Mouse (Mus musculus) heart, postnatal 14 days (tissue): ENCODE results near the gene 1700028J19Rik. TPM values are rescaled to one million over a fixed set of nuclear protein-coding genes. Genes with fewer than 3 reads are reported as not detected.

ENCODE experiments used
- total RNA-seq, 2 experiments: library from RNA; stranded (reverse); gene quantifications; 2 replicates each; pipeline ENCODE4 v1.2.3; 2021

The 1700028J19Rik gene
- total RNA-seq, 2 experiments from 2014 or later = 0.29 to 0.56 TPM

Other genes starting within 250 kb of the 1700028J19Rik start
- not detected for gene Klk1b26, start 234.5 kb downstream of the 1700028J19Rik start, total RNA-seq
- not detected for gene Klk1b27, start 194.4 kb downstream of the 1700028J19Rik start, total RNA-seq
- not detected for gene Klk1b21, start 144.4 kb downstream of the 1700028J19Rik start, total RNA-seq
- gene Klk1b22, start 134.0 kb downstream of the 1700028J19Rik start, total RNA-seq = not detected
- not detected for gene Klk1b16, start 109.9 kb downstream of the 1700028J19Rik start, total RNA-seq
- gene Klk1b24, start 58.5 kb downstream of the 1700028J19Rik start, total RNA-seq = not detected
- not detected for gene Klk1b3, start 48.5 kb downstream of the 1700028J19Rik start, total RNA-seq
- gene Klk1b4, start 39.3 kb downstream of the 1700028J19Rik start, total RNA-seq = not detected
- gene Klk1b5, start 30.8 kb downstream of the 1700028J19Rik start, total RNA-seq = not detected
- gene Klk1, start 21.3 kb downstream of the 1700028J19Rik start, total RNA-seq = under 1 TPM in 1 of 2 experiments, not detected in 1; 0.32 TPM
- gene Gm36864, start 10.5 kb downstream of the 1700028J19Rik start, total RNA-seq = not detected
- gene 2410002F23Rik, start within 50 bp of the 1700028J19Rik start, total RNA-seq = 10 to 100 TPM; 18.2 to 18.8 TPM
- not detected for gene Acp4, start 10.7 kb upstream of the 1700028J19Rik start, total RNA-seq
- gene Gm15517, start 14.8 kb upstream of the 1700028J19Rik start, total RNA-seq = not detected
- gene Clec11a, start 60.2 kb upstream of the 1700028J19Rik start, total RNA-seq = under 1 TPM; 0.84 to 0.88 TPM
- gene Shank1, start 63.6 kb upstream of the 1700028J19Rik start, total RNA-seq = 1 to 10 TPM; 1.0 to 1.4 TPM
- 1 to 10 TPM; 1.5 to 2.2 TPM for gene Syt3, start 137.4 kb upstream of the 1700028J19Rik start, total RNA-seq
- gene 1700008O03Rik, start 139.1 kb upstream of the 1700028J19Rik start, total RNA-seq = under 1 TPM in 1 of 2 experiments, not detected in 1; 0.24 TPM
- gene Lrrc4b, start 182.3 kb upstream of the 1700028J19Rik start, total RNA-seq = 10 to 100 TPM; 18.7 to 19.7 TPM
- 1 to 10 TPM in 1 of 2 experiments, under 1 TPM in 1; 1.00 to 1.1 TPM for gene Aspdh, start 218.7 kb upstream of the 1700028J19Rik start, total RNA-seq
- 100 to 1,000 TPM; 105 to 111 TPM for gene Josd2, start 221.3 kb upstream of the 1700028J19Rik start, total RNA-seq
- 10 to 100 TPM; 95.4 to 98.8 TPM for gene Emc10, start 249.8 kb upstream of the 1700028J19Rik start, total RNA-seq
- 1 to 10 TPM; 5.3 to 6.5 TPM for gene Fam71e1, start 249.9 kb upstream of the 1700028J19Rik start, total RNA-seq